Mouse (Mus musculus) forelimb bud, embryonic 11.5 days (tissue): ENCODE data around the gene Prdm5.

ENCODE experiments used
- DNase-seq: peaks from one replicate; pipeline ENCODE4 v3.0.0-alpha.2; 2012; ENCODE audit warnings: low read depth, low spot score

Prdm5 gene

GRCm38 (mm10) chr6:65831443-65831842 lies 52.7 kb downstream of the Prdm5 start:
- DNase-seq, result no peak

GRCm38 (mm10) chr6:65834013-65834412 lies 55.2 kb downstream of the Prdm5 start:
- DNase-seq, result no peak

- DNase-seq, result no peak
Observed at GRCm38 (mm10) chr6:65842579-65842978, 63.8 kb downstream of the Prdm5 start.

- no peak for DNase-seq
Observed at GRCm38 (mm10) chr6:65849127-65849526, 70.3 kb downstream of the Prdm5 start.

- DNase-seq, result no peak
Observed at GRCm38 (mm10) chr6:65849687-65850086, 70.9 kb downstream of the Prdm5 start.

GRCm38 (mm10) chr6:65850221-65850620 lies 71.4 kb downstream of the Prdm5 start:
- no peak for DNase-seq

- no peak for DNase-seq
Observed at GRCm38 (mm10) chr6:65854020-65854419, 75.2 kb downstream of the Prdm5 start.

GRCm38 (mm10) chr6:65854585-65854984 lies 75.8 kb downstream of the Prdm5 start:
- DNase-seq, result no peak

GRCm38 (mm10) chr6:65860609-65861008 lies 81.8 kb downstream of the Prdm5 start:
- DNase-seq, result no peak

- no peak for DNase-seq
Observed at GRCm38 (mm10) chr6:65862836-65863235, 84.0 kb downstream of the Prdm5 start.

GRCm38 (mm10) chr6:65864233-65864632 lies 85.4 kb downstream of the Prdm5 start:
- DNase-seq, result no peak

- no peak for DNase-seq
Observed at GRCm38 (mm10) chr6:65864919-65865318, 86.1 kb downstream of the Prdm5 start.

GRCm38 (mm10) chr6:65865861-65866260 lies 87.1 kb downstream of the Prdm5 start:
- no peak for DNase-seq

- no peak for DNase-seq
Observed at GRCm38 (mm10) chr6:65871754-65872278, 93.0 kb downstream of the Prdm5 start.

- DNase-seq, result no peak
Observed at GRCm38 (mm10) chr6:65878300-65878699, 99.5 kb downstream of the Prdm5 start.

GRCm38 (mm10) chr6:65888835-65889234 lies 110.0 kb downstream of the Prdm5 start:
- DNase-seq, result no peak

- peak; percentile 48 for DNase-seq
Observed at GRCm38 (mm10) chr6:65892045-65892660, 113.4 kb downstream of the Prdm5 start.

GRCm38 (mm10) chr6:65906657-65907182 lies 127.9 kb downstream of the Prdm5 start:
- no peak for DNase-seq

- DNase-seq, result no peak
Observed at GRCm38 (mm10) chr6:65915421-65915820, 136.6 kb downstream of the Prdm5 start.

- no peak for DNase-seq
Observed at GRCm38 (mm10) chr6:65921703-65922102, 142.9 kb downstream of the Prdm5 start.

- peak; percentile 75 for DNase-seq
Observed at GRCm38 (mm10) chr6:65923501-65924084, 144.8 kb downstream of the Prdm5 start.

- no peak for DNase-seq
Observed at GRCm38 (mm10) chr6:65925737-65926333, 147.0 kb downstream of the Prdm5 start.

GRCm38 (mm10) chr6:65930523-65930922 lies 151.7 kb downstream of the Prdm5 start:
- DNase-seq, result no peak
